Mouse (Mus musculus): ENCODE data around the gene Insyn1.

- no peak for TF ChIP-seq GATA1 (IDR thresholded peaks at IDR 0.05; ENCODE audit: borderline replicate concordance, low read length)
- no peak for TF ChIP-seq FLI1 (IDR thresholded peaks at IDR 0.05; ENCODE audit: low read length)
Measured at GRCm38 (mm10) chr9:58533322-58533721, 44.9 kb downstream of the Insyn1 start.
